Mouse (Mus musculus): ENCODE data around the gene Eif3k.

Eif3k gene

DNA sequence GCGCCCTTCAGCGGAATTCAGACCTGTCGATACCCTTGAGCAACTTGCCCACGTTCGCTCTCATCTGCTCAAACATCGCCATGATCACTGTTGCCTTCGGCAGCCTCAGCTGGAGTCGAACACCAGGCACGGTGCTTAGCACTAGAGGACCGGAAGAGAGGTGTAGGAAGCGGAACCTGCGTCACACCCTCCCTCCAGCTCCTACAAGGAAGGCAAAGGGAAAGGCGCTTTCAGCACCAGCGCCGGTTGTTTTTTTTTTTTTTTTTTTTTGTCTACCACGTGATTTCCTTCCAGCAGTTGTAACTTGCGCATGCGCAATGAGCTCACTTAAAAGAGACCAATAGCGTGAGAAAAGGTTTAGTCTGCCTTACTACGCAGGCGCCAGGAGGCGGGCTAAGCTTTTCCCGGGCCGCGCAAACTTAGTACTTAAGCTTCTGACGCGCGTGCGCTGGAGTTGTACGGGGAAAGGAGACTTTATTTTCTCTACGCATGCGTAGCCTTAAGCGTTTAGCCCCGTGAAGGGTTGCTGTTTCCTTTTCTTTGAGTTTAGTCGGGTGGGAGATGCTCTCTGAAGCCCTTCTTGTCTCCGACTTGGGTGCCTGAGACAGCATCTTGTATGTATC lies at the start of gene Eif3k, which contains the start of gene Map4k1:
Eif3k (minus strand) TSS at position 214 of the 623 bp plus-strand sequence.
Map4k1 (plus strand) TSS at position 400 of the 623 bp plus-strand sequence.
- DNase-seq (ENCODE audit: low spot score in 2 of 2) = peak; percentile 79 to 93

- no peak for DNase-seq (ENCODE audit: low spot score in 2 of 2)
Measured at GRCm38 (mm10) chr7:29029690-29030656, 48.3 kb upstream of the Eif3k start.

- no peak for DNase-seq (ENCODE audit: low spot score in 2 of 2)
Measured at GRCm38 (mm10) chr7:29028761-29029160, 47.1 kb upstream of the Eif3k start.

DNA sequence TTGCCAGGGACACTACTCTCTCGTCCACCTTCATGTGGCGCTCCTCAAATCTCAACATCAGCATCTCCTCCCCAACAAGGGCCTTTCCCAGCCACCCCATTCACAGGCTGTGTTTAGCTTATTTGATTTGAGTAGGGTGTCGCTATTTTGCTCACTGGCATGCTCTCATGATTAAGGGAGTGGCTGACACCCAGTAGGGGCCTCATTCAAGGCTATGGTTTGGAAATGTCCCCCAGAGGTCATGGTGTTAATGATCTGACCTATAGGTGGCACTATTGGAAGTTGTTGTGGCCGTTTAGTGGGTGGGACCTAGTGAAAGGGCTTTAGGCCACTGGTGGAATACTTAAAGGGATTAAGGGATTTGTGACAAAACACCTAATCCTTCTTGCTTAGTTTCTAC lies 45.1 kb upstream of the Eif3k start:
- no peak for DNase-seq (ENCODE audit: low spot score in 2 of 2)

- no peak for DNase-seq (ENCODE audit: low spot score in 2 of 2)
Measured at GRCm38 (mm10) chr7:29026195-29026594, 44.5 kb upstream of the Eif3k start.

DNA sequence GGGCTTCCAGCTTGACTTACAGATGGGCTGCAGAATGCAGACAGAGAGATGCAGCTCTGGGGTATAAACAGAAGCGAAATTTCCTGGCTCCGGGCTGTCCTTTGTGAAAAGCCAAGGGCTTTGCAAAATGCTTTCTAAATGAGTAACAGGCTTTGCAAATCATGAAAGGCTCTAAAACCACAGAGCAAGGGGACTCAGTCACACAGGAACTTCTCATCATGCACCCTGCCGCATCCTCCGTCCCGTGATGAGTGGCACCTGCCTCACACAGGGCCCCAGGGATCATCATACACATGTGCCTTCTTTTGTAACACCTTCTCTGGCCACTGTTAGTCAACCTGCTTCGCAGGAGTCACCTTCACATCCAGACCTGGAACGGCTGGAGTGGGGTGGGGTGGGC lies 43.9 kb upstream of the Eif3k start:
- DNase-seq (ENCODE audit: low spot score in 2 of 2) = no peak

DNA sequence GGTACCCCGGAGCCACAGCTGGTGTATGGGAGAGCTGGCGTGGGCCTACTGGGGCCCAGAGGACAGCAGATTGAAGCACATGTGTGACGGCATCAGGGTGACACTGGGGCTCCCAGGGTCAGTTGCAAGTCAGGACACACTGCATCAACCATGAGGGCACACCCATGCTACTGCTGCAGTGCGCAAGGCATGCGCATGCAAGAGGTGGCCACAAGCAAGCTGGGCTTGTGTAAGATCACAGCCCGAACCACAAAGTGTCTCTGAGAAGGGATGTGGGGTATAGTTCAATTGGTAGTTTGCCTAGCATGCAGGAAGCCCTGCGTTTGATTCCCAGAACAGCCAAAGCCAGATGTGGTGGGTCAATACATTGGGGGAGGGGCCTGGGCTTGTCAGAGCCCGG lies 41.9 kb upstream of the Eif3k start:
- DNase-seq (ENCODE audit: low spot score in 2 of 2) = no peak

GRCm38 (mm10) chr7:29022479-29022878 lies 40.8 kb upstream of the Eif3k start:
- no peak for DNase-seq (ENCODE audit: low spot score in 2 of 2)

DNA sequence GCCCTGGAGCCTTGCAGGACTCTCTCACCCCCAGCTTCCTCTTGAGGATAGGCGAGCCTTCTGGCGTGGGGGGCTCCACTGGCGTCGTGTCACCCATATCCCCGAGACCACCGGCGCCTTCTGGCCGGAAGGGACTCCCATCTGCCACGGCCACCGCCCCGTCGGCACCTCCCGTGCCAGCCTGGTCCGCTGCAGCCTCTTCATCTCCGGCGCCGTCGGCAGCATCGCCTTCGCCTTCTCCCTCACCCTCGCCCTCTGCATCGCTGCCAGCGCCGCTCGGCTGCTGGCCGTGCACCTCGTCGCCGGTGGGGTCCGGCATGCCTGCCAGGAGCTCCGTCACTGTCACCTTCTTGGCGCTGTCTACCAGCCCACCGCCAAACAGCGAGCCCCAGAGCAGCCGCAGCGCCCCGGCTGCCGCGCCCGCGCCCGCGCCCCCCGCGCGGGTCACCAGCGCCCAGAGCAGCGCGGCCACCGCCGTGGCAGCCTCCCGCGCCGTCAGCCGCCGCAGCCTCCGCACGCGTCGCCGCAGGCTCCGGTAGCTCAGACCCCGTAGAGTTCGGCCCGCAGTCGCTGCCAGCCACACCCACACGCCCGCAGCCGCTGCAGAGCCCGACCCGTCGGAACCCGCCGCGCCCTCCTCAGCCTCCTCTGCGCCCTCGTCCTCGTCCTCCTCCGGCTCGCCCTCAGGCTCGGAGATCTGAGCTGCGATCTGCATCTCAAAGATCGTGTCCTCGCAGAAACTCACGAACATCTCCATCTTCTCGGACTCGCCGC lies 38.0 kb upstream of the Eif3k start:
- DNase-seq (ENCODE audit: low spot score in 2 of 2) = no peak

GRCm38 (mm10) chr7:29017222-29017621 lies 35.6 kb upstream of the Eif3k start:
- no peak for DNase-seq (ENCODE audit: low spot score in 2 of 2)

DNA sequence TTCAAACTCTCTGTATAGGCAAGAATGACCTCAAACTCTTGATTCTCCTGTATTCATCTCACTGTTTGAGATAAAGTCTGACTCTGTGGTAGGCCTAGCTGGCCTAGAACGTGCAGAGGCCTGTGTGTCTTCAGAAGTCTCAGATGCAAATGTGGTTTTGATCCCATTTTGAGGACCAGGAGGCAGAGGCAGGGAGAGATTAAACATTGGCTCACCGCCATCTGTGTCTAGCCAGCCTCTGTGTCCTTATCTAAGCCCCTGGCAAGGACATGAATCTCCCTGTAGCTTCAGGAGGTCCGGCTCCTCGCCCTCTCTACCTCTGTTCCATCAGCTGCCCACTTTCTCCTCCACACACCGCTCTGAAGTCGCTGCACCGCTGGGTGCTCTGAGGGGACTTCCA lies 34.8 kb upstream of the Eif3k start:
- no peak for DNase-seq (ENCODE audit: low spot score in 2 of 2)

GRCm38 (mm10) chr7:29014984-29015383 lies 33.3 kb upstream of the Eif3k start:
- DNase-seq (ENCODE audit: low spot score in 2 of 2) = no peak

GRCm38 (mm10) chr7:29008714-29009113 lies 27.1 kb upstream of the Eif3k start:
- DNase-seq (ENCODE audit: low spot score in 2 of 2) = no peak

DNA sequence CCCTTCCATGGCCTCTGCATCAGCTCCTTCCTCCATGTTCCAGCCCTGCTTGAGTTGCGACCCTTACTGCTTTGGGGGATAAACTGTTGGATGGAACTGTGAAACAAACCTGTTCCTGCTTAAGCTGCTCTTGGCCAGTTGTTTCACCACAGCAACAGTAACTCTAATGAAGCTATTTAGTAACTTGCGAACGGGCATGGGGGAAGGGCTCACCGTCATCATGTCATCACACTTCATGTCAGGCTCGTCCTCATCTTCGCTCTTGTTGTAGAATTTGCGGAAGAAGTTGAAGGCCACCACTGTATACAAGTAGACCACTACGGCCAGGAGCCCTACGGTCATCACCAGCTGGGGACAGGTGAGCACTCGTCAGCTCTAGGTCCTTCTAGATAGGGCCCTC lies 26.5 kb upstream of the Eif3k start:
- DNase-seq (ENCODE audit: low spot score in 2 of 2) = no peak

DNA sequence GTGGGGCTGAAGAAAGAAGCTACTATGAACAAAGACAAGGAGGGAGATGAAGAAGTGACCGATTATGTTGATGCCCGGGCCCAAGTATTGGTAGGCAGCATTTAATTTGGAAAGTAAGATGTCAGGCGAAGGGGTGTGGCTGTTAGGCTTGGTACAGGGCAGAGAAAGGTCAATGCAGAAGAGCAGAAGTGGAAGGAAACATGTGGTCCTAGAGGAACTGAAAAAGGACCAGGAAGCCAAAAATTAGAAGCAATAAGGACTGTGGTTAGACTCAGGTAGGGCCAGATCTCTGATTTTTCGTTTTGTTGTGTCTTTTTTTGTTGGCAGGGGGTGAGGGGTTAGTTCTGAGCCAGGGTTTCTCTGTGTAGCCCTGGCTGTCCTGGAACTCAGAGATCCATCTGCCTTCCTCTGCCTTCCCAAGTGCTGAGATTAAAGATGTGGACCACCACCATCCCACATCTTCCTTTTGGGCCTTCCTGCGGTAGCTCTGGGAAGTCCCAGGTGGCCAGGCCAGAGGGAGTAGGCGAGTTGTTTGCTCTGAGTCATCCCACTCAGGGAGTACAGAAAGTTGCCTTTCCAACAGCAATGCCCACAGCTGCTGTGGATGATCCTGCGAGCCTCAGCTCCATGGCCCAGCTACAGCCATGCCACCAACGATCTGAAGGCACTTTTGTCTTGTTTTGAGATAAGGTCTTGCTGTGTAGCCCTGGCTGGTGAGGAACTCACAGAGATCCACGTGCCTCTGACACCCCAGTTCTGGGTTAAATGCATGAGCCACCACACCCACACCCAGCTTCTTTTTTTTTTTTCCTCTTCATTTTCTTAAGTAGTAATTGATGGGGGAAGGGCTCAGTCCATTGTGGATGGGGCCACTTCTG lies 25.8 kb upstream of the Eif3k start:
- DNase-seq (ENCODE audit: low spot score in 2 of 2) = no peak

- peak in 1 of 2 experiments; percentile 47 for DNase-seq (ENCODE audit: low spot score in 2 of 2)
Measured at GRCm38 (mm10) chr7:29000651-29001605, 19.3 kb upstream of the Eif3k start.

GRCm38 (mm10) chr7:28993402-28993801 lies 11.7 kb upstream of the Eif3k start:
- no peak for DNase-seq (ENCODE audit: low spot score in 2 of 2)

DNA sequence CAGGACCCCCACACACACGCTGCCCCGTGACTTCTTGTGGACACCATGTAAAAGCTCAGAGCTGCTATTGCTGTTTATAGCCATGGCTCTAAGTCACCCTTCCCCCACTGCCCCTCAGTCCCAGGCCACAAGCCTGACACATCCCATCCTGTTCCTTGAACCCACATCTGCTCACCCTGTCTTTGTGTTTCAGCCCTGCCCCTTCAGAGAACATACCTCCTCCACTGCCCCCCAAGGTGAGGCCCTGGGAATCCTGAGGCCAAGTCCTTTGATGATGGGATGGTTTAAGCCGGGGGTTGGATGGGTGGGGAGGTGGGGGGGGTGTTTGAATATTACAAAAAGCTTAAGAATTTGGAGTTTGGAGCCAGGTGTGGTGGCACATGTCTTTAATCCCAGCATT lies 11.3 kb upstream of the Eif3k start:
- no peak for DNase-seq (ENCODE audit: low spot score in 2 of 2)

GRCm38 (mm10) chr7:28991616-28992015 lies 10.0 kb upstream of the Eif3k start:
- DNase-seq (ENCODE audit: low spot score in 2 of 2) = no peak

- no peak for DNase-seq (ENCODE audit: low spot score in 2 of 2)
Measured at GRCm38 (mm10) chr7:28990766-28991273, 9.2 kb upstream of the Eif3k start.

Measured in cerebellum, postnatal 4 days (tissue).